Mouse (Mus musculus) liver, embryonic 15.5 days (tissue): ENCODE measurements around the gene Etfb. TPM values are rescaled to one million over a fixed set of nuclear protein-coding genes. Genes with fewer than 3 reads are reported as not detected.

ENCODE experiments used
- ATAC-seq: fragments of 200-750 bp; cut with Nextera tagmentation; 2 replicates; pipeline ENCODE4 v1.8.0; 2017; ENCODE audit warnings: moderate number of reproducible peaks, mild to moderate bottlenecking, moderate library complexity; ENCODE audit not compliant: insufficient read depth
- H3K27ac ChIP-seq: fragments of 300-500 bp; sonication (generic); replicated peaks from 2 replicates; pipeline ENCODE4 v1.5.1; 2015; ENCODE audit warnings: mild to moderate bottlenecking, inconsistent platforms
- H3K27me3 ChIP-seq: fragments of 300-500 bp; sonication (generic); 2 replicates; pipeline ENCODE4 v1.6.1; 2015; ENCODE audit warnings: mild to moderate bottlenecking, inconsistent platforms
- H3K36me3 ChIP-seq: fragments of 300-500 bp; sonication (generic); replicated peaks from 2 replicates; pipeline ENCODE4 v1.6.1; 2015; ENCODE audit warnings: moderate library complexity, mild to moderate bottlenecking, inconsistent platforms
- H3K4me1 ChIP-seq: fragments of 300-500 bp; sonication (generic); replicated peaks from 2 replicates; pipeline ENCODE4 v1.6.1; 2015; ENCODE audit warnings: inconsistent platforms
- H3K4me2 ChIP-seq: fragments of 300-500 bp; sonication (generic); 2 replicates; pipeline ENCODE4 v1.6.1; 2015; ENCODE audit warnings: moderate library complexity, mild to moderate bottlenecking, inconsistent platforms
- H3K4me3 ChIP-seq: fragments of 300-500 bp; sonication (generic); replicated peaks from 2 replicates; pipeline ENCODE4 v1.5.1; 2015; ENCODE audit warnings: mild to moderate bottlenecking, inconsistent platforms
- H3K9ac ChIP-seq: fragments of 300-500 bp; sonication (generic); 2 replicates; pipeline ENCODE4 v1.6.1; 2015; ENCODE audit warnings: moderate library complexity, mild to moderate bottlenecking, inconsistent platforms
- H3K9me3 ChIP-seq: fragments of 300-500 bp; sonication (generic); replicated peaks from 2 replicates; pipeline ENCODE4 v1.6.1; 2016; ENCODE audit warnings: inconsistent platforms
- WGBS: fragments of 180-500 bp; shearing (Covaris S2); methylation state at CpG from one replicate; pipeline ENCODE4 v1.1.7; 2015; ENCODE audit warnings: mixed read lengths; ENCODE audit not compliant: insufficient replicate concordance; 5-methylcytosine and 5-hydroxymethylcytosine counted together
- polyA plus RNA-seq: library from polyadenylated mRNA; unstranded; fragments of >200 nt; fragmentation: Nextera tagmentation; extraction: Ambion mirVana; gene quantifications from 2 replicates; pipeline ENCODE4 v1.2.1, GENCODE M21; 2015

The Etfb gene
- polyA plus RNA-seq, 1 experiment from 2014 or later, result 283 TPM

DNA sequence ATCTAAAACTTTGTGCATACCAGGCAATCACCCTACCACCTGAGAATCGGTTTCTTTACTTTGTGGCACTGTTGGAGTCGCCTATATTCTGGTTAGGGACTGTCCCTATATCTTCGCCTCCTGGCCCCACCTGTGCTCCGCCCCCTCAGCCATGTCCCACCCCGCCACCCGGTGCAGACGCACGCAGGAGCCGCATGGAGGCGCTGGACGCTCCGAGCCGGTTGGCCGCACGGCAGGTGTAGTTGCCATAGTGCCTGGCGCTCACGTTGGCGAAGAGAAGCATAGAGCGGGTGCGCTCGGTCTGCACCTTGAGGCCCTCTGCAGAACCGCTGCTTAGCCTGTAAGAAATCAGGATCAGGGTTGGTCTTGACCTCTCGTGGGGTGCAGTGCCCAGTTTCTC lies 31.8 kb downstream of the Etfb start:
- Histone ChIP-seq H3K4me1 (no peaks in the 10 kb centered on the region), H3K4me3 (no peak overlapping the region), H3K27ac (no peak overlapping the region), H3K9me3 (no peaks in the 10 kb centered on the region), H3K36me3 (no peaks in the 10 kb centered on the region), H3K27me3 (peaks cover 46% of the 10 kb centered on the region), H3K9ac (no peak overlapping the region), H3K4me2 (no peak overlapping the region)
- WGBS, result 6% methylated on average over 23 of the region's 23 CpGs
- no peak for ATAC-seq

- Histone ChIP-seq H3K4me1 (no peaks in the 10 kb centered on the region), H3K36me3 (no peaks in the 10 kb centered on the region), H3K9ac (no peak overlapping the region), H3K27ac (no peak overlapping the region), H3K4me2 (no peak overlapping the region), H3K27me3 (peaks cover 46% of the 10 kb centered on the region), H3K9me3 (no peaks in the 10 kb centered on the region), H3K4me3 (no peak overlapping the region)
- WGBS, result 4% methylated on average over 13 of the region's 13 CpGs
- no peak for ATAC-seq
Observed at GRCm38 (mm10) chr7:43476376-43476775, 32.5 kb downstream of the Etfb start.

GRCm38 (mm10) chr7:43481191-43481590 lies 37.3 kb downstream of the Etfb start:
- Histone ChIP-seq H3K4me1 (no peaks in the 10 kb centered on the region), H3K4me2 (no peak overlapping the region), H3K9ac (no peak overlapping the region), H3K9me3 (no peaks in the 10 kb centered on the region), H3K36me3 (no peaks in the 10 kb centered on the region), H3K27me3 (peaks cover 26% of the 10 kb centered on the region), H3K4me3 (no peak overlapping the region), H3K27ac (no peak overlapping the region)
- 39% methylated on average over 3 of the region's 3 CpGs for WGBS
- ATAC-seq, result no peak

DNA sequence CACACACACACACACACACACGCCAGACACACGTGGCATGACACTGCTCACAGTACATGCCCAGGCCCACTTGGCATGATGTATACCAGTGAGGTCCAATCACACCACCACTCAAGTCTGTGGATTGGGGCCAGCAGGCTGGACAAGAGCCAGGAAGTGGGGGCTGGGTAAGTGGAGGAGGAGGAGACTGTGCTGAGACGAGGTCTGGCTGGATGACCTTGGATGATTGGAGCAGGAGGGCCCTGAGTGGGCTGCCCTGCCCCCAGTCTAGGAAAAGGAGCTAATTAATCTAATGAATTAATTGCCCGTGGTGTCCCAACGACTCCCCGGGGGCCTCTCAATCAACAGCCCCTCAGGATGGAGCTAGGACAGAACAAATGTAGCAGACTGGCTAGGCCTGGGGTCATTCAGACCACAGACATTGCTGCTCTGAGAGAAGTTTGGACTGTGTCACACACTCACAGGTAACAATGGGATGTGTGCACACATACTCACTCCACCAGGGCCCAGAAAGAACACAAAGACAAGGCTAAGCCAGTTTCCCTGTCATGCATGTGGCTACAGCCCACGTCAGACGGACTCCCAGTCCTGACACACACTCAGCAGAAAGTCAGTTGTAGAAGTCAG lies 38.3 kb downstream of the Etfb start:
- Histone ChIP-seq H3K27ac (no peak overlapping the region), H3K4me2 (no peak overlapping the region), H3K4me1 (no peaks in the 10 kb centered on the region), H3K27me3 (peaks cover 15% of the 10 kb centered on the region), H3K9ac (no peak overlapping the region), H3K36me3 (no peaks in the 10 kb centered on the region), H3K9me3 (no peaks in the 10 kb centered on the region), H3K4me3 (no peak overlapping the region)
- 55% methylated on average over 8 of the region's 8 CpGs for WGBS
- no peak for ATAC-seq

GRCm38 (mm10) chr7:43483236-43483635 lies 39.4 kb downstream of the Etfb start:
- Histone ChIP-seq H3K4me2 (no peak overlapping the region), H3K9me3 (no peaks in the 10 kb centered on the region), H3K36me3 (no peaks in the 10 kb centered on the region), H3K27me3 (peaks cover 10% of the 10 kb centered on the region; the same call in 1 of the 2 replicates), H3K4me1 (no peaks in the 10 kb centered on the region), H3K27ac (no peak overlapping the region), H3K9ac (no peak overlapping the region), H3K4me3 (no peak overlapping the region)
- WGBS, result 8% methylated on average over 10 of the region's 10 CpGs
- no peak for ATAC-seq

DNA sequence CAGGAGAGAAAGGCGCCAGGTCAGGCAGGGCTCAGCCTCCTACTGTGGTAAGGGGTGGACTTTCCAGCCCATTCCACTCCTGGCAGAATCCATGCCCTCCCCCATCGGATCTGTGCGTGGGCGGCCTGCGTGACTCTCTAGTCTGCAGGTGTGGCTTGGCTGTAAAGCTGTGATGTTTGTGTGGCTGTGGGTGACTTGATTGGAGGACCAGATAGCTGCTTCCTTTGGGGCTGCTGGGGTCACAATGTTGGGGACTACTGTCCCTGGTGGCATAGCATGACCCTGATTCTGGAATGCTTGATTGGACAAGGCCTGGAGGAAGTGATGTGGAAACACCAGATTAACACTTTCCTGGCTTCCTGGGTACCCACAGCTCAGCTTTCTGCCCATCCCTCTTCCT lies 44.8 kb downstream of the Etfb start:
- Histone ChIP-seq H3K9ac (no peak overlapping the region), H3K9me3 (no peaks in the 10 kb centered on the region), H3K4me3 (no peak overlapping the region), H3K4me1 (no peaks in the 10 kb centered on the region), H3K27ac (no peak overlapping the region), H3K4me2 (no peak overlapping the region), H3K27me3 (peaks cover 35% of the 10 kb centered on the region), H3K36me3 (no peaks in the 10 kb centered on the region)
- 29% methylated on average over 5 of the region's 5 CpGs for WGBS
- ATAC-seq, result no peak

DNA sequence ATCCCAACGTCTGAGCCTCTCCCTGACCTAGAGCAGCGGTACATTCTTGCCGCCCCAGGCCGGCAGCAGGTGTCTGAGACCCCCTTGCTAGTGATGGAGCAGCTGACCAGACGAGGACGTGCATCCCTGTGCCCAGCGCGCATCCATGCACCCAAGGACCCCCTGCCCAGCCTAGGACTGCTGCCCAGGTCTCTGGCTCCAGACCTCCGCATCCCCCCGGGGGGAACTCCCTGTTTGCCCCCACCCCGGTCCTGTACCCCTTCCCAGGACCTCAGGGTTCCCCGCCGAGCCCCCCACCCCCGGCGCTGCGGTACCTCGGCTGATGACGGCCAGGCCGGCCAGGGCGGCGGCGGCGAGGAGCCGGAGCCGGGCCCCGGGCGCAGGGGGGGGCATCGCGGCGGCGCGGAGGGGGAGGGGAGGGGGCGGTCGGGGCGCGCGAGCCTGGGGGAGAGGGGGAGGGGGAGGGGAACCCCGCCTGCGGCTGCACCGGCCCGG lies 45.8 kb downstream of the Etfb start, which contains the start of gene Iglon5:
Gene Iglon5, minus strand, starts transcription at position 445 of the 495 bp plus-strand sequence.
- Histone ChIP-seq H3K27ac (no peak within 1 kb of the TSS), H3K9ac (no peak within 1 kb of the TSS), H3K27me3 (peaks cover 37% of the 10 kb centered on the region), H3K36me3 (no peaks in the 10 kb centered on the region), H3K9me3 (no peaks in the 10 kb centered on the region), H3K4me3 (no peak within 1 kb of the TSS), H3K4me2 (peak within 1 kb of the TSS; percentile 27; the same call in 1 of the 2 replicates), H3K4me1 (no peaks in the 10 kb centered on the region)
- 3% methylated on average over 20 of the region's 41 CpGs for WGBS
- no peak for ATAC-seq

DNA sequence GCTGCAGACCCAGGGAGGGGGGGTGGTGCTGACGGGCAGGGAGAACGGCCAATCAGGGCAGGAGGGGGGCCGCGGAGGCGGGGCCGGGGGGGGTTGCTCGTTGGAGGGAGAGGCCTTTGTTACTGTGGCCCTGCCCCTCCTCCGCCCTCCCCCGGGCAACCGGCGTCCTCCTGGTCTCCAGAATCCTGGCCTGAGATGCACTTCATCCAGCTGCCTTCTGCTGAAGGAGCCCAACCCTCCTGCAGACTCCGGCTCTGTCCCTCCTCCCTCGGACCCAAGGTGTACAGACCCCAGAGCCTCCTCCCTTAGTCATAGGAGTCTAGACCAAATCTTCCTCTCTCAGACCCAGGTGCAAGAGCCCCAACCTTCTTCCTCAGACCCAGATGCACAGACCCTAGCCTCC lies 46.3 kb downstream of the Etfb start:
- Histone ChIP-seq H3K9ac (no peak overlapping the region), H3K9me3 (no peaks in the 10 kb centered on the region), H3K4me3 (no peak overlapping the region), H3K27ac (no peak overlapping the region), H3K36me3 (no peaks in the 10 kb centered on the region), H3K4me2 (peak overlapping the region; percentile 27; the same call in 1 of the 2 replicates), H3K27me3 (peaks cover 42% of the 10 kb centered on the region), H3K4me1 (no peaks in the 10 kb centered on the region)
- 2% methylated on average over 13 of the region's 13 CpGs for WGBS
- no peak for ATAC-seq

DNA sequence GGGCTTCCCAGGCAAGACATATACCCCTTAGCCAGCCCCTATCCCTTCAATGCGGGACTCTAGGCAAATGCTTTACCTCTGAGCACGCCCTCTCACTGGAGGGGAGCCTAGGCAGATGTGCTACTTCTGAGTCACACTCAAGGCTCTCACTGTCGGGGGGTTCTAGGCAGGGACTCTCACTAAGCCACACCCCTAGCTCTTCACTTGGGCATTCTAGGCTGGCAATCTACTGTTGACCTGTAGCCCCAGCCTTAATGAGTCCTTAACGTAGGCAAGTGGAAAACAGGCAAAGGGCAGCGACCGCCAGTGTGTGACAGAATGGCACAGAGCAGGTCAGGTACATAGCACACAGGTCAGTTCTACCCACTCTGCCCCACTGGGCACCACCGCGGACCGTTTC lies 47.0 kb downstream of the Etfb start:
- WGBS, result 51% methylated on average over 9 of the region's 9 CpGs
- Histone ChIP-seq H3K4me3 (no peak overlapping the region), H3K4me1 (no peaks in the 10 kb centered on the region), H3K9me3 (no peaks in the 10 kb centered on the region), H3K27me3 (peaks cover 47% of the 10 kb centered on the region), H3K4me2 (no peak overlapping the region), H3K9ac (no peak overlapping the region), H3K27ac (no peak overlapping the region), H3K36me3 (no peaks in the 10 kb centered on the region)
- ATAC-seq, result no peak

DNA sequence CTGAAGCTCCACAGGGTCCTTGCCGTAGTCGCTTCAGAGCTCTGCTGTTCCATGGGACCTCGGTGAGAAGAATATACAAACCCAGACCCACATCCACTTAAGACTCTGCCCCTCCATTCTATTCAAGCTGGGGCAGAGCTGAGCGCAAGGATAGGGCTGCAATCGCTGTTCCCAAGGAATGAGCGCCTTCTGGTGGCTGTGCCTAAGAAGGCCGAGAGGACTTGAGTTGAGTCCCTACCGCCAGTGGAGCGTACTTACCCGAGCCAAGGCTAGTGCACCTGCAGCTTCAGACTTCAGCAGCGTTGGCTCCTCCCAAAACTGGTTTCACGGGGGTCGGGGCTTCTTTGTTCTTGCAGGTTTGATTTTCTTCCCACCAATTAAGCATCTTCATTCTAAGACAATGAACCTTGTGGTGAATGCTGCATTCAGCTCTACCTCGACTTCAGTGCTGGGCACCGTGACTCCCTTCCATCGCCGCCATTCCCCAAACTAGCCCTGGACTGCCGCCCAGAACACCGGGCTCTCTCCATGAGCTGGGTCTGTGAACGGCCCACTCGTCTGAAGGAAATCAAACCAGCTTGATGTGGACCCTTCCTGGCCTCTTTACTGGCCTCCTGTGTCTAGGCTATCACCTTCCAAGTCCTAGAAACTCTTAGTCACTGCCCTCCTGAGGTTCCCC lies 51.6 kb downstream of the Etfb start:
- no peak overlapping the region for H3K4me2 ChIP-seq
- H3K4me3 ChIP-seq, result no peak overlapping the region
- H3K27me3 ChIP-seq, result peaks cover 20% of the 10 kb centered on the region
- no peak for ATAC-seq
- no peak overlapping the region for H3K27ac ChIP-seq
- no peak overlapping the region for H3K9ac ChIP-seq
- H3K36me3 ChIP-seq, result no peaks in the 10 kb centered on the region
- H3K4me1 ChIP-seq, result no peaks in the 10 kb centered on the region
- no peaks in the 10 kb centered on the region for H3K9me3 ChIP-seq
- WGBS, result 15% methylated on average over 21 of the region's 21 CpGs
